Comparison of ENCODE assay signal across 11 mouse cellular contexts in the genomic region with DNA sequence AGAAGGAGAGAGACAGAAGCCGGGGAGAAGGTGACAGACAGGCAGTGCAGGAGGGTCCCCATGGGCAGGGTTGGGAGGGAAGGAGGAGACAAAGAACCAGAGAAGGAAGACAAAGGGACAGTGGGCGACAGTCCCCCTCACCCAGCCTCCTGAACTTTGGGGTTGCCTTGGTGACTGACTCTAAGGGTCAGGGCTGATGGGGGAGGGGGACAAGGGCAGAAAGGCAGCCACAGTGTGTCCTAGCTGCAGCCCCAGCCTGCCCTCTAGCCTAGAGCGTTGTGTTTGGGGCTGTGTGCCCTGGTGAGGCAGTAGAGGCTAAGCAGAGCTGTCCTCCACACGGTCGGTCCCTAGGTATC. TPM values are rescaled to one million over a fixed set of nuclear protein-coding genes. Genes with fewer than 3 reads are reported as not detected.
DNase-seq lines count a peak whose midpoint lies in the region; ATAC-seq lines count a peak whose summit lies in the region.
"Had no signal": no experiment of that assay in that cellular context is flagged by ENCODE, and none has a peak within 500 bp of the region (broad histone marks: within the 10 kb centered on the region; RNA-seq: fewer than 3 reads in every experiment).

No protein-coding gene starts in this region.

- no peak for DNase-seq in heart, adult 18-20 months
- peak; percentile 37 for DNase-seq in kidney, postnatal 14 days
- no peak for DNase-seq in thymus, adult 18-20 months
- no peak for DNase-seq in urinary bladder, adult 18-20 months (ENCODE audit: low spot score in 2 of 2)
- no peak for DNase-seq in left cerebral cortex, postnatal 25 days (ENCODE audit: low spot score in 2 of 2)
- DNase-seq: lung, adult 18-20 months had no signal

- peaks cover 19% of the 10 kb centered on the region for H3K36me3 ChIP-seq in heart, embryonic 12.5 days
- H3K36me3 ChIP-seq in embryonic facial prominence, embryonic 15.5 days, result peaks cover 25% of the 10 kb centered on the region
- H3K36me3 ChIP-seq in neural tube, embryonic 13.5 days, result peaks cover 54% of the 10 kb centered on the region

- ATAC-seq in heart, embryonic 12.5 days (ENCODE audit: insufficient number of reproducible peaks, low FRiP score), result no peak
- no peak for ATAC-seq in embryonic facial prominence, embryonic 15.5 days (ENCODE audit: insufficient number of reproducible peaks, low FRiP score, low TSS enrichment, low read depth)
- peak; percentile 20 for ATAC-seq in neural tube, embryonic 13.5 days (ENCODE audit: low read depth)

- WGBS in heart, embryonic 12.5 days, result 38% methylated on average over 5 of the region's 5 CpGs
- WGBS in embryonic facial prominence, embryonic 15.5 days, result 21% methylated on average over 5 of the region's 5 CpGs
- 8% methylated on average over 5 of the region's 5 CpGs for WGBS in neural tube, embryonic 13.5 days

- H3K9ac ChIP-seq in heart, embryonic 12.5 days, result 0 out of 2 replicates have a peak overlapping the region, but pooled peaks have one; percentile 5
- no peak overlapping the region for H3K9ac ChIP-seq in embryonic facial prominence, embryonic 15.5 days
- H3K9ac ChIP-seq in neural tube, embryonic 13.5 days, result peak overlapping the region; percentile 86

- no peak overlapping the region for H3K4me2 ChIP-seq in heart, embryonic 12.5 days
- H3K4me2 ChIP-seq in embryonic facial prominence, embryonic 15.5 days (replicated peaks), result peak overlapping the region; percentile 41; the same call in 1 of the 2 replicates
- H3K4me2 ChIP-seq in neural tube, embryonic 13.5 days, result peak overlapping the region; percentile 72

- H3K27ac ChIP-seq in heart, embryonic 12.5 days (ENCODE audit: poor library complexity, severe bottlenecking), result no peak overlapping the region
- no peak overlapping the region for H3K27ac ChIP-seq in embryonic facial prominence, embryonic 15.5 days (replicated peaks)
- H3K27ac ChIP-seq in neural tube, embryonic 13.5 days (replicated peaks), result peak overlapping the region; percentile 96

- no peak overlapping the region for H3K4me3 ChIP-seq in heart, embryonic 12.5 days
- H3K4me3 ChIP-seq in embryonic facial prominence, embryonic 15.5 days (replicated peaks), result 0 out of 2 replicates have a peak overlapping the region, but pooled peaks have one; percentile 1
- H3K4me3 ChIP-seq in neural tube, embryonic 13.5 days, result peak overlapping the region; percentile 46

- H3K27me3 ChIP-seq in heart, embryonic 12.5 days (replicated peaks), result peaks cover 35% of the 10 kb centered on the region
- H3K27me3 ChIP-seq in embryonic facial prominence, embryonic 15.5 days, result no peaks in the 10 kb centered on the region
- no peaks in the 10 kb centered on the region for H3K27me3 ChIP-seq in neural tube, embryonic 13.5 days

- intact Hi-C loops in left cerebral cortex, postnatal 25 days (cut with DNase I), result no loop called here

- H3K4me1 ChIP-seq in heart, embryonic 12.5 days (replicated peaks), result peaks cover 6% of the 10 kb centered on the region; the same call in 1 of the 2 replicates
- peaks cover 44% of the 10 kb centered on the region for H3K4me1 ChIP-seq in embryonic facial prominence, embryonic 15.5 days
- peaks cover 96% of the 10 kb centered on the region for H3K4me1 ChIP-seq in neural tube, embryonic 13.5 days (replicated peaks)

- peaks cover 21% of the 10 kb centered on the region for H3K9me3 ChIP-seq in heart, embryonic 12.5 days (replicated peaks)
- H3K9me3 ChIP-seq in embryonic facial prominence, embryonic 15.5 days (replicated peaks), result 0 out of 2 replicates have a peak, but pooled peaks cover 13% of the 10 kb centered on the region
- no peaks in the 10 kb centered on the region for H3K9me3 ChIP-seq in neural tube, embryonic 13.5 days

RNA-seq across cellular contexts. Expression of a gene that starts 5.0 kb away (rescaled TPM):
- 2.3 and 3.6 TPM in 2 replicates for polyA plus RNA-seq in heart, embryonic 12.5 days (2016; fragmentation: Nextera tagmentation; extraction: Ambion mirVana)
- 1 to 10 TPM; 5.9 to 9.5 TPM for total RNA-seq in heart, adult 18-20 months (2021)
- polyA plus RNA-seq in embryonic facial prominence, embryonic 15.5 days (2015; fragmentation: Nextera tagmentation; extraction: Ambion mirVana), result 20.1 and 20.7 TPM in 2 replicates
- 37.6 and 44.1 TPM in 2 replicates for polyA plus RNA-seq in neural tube, embryonic 13.5 days (2015; fragmentation: Nextera tagmentation; extraction: Ambion mirVana)
- 100 to 1,000 TPM; 160 to 168 TPM for total RNA-seq in left cerebral cortex, postnatal 25 days (2021)

RNA-seq across cellular contexts. Expression of a gene that starts 26.7 kb away (rescaled TPM):
- 26.4 and 27.3 TPM in 2 replicates for polyA plus RNA-seq in heart, embryonic 12.5 days (2016; fragmentation: Nextera tagmentation; extraction: Ambion mirVana)
- total RNA-seq in heart, adult 18-20 months (2021), result under 1 TPM in 1 of 2 experiments, not detected in 1; 0.33 TPM
- 41.7 TPM in 2 replicates for polyA plus RNA-seq in embryonic facial prominence, embryonic 15.5 days (2015; fragmentation: Nextera tagmentation; extraction: Ambion mirVana)
- polyA plus RNA-seq in neural tube, embryonic 13.5 days (2015; fragmentation: Nextera tagmentation; extraction: Ambion mirVana), result 10.9 and 11.9 TPM in 2 replicates
- total RNA-seq in left cerebral cortex, postnatal 25 days (2021), result 10 to 100 TPM; 12.9 to 18.6 TPM
- total RNA-seq: gastrocnemius, adult 18-20 months had no signal

RNA-seq across cellular contexts. Expression of a gene that starts 34.7 kb away (rescaled TPM):
- 95.8 and 98.1 TPM in 2 replicates for polyA plus RNA-seq in heart, embryonic 12.5 days (2016; fragmentation: Nextera tagmentation; extraction: Ambion mirVana)
- total RNA-seq in heart, adult 18-20 months (2021), result 10 to 100 TPM; 80.2 to 89.6 TPM
- 117 and 120 TPM in 2 replicates for polyA plus RNA-seq in embryonic facial prominence, embryonic 15.5 days (2015; fragmentation: Nextera tagmentation; extraction: Ambion mirVana)
- 210 and 223 TPM in 2 replicates for polyA plus RNA-seq in neural tube, embryonic 13.5 days (2015; fragmentation: Nextera tagmentation; extraction: Ambion mirVana)
- 100 to 1,000 TPM; 207 to 212 TPM for total RNA-seq in left cerebral cortex, postnatal 25 days (2021)

RNA-seq across cellular contexts. Expression of a gene that starts 45.6 kb away (rescaled TPM):
- polyA plus RNA-seq in heart, embryonic 12.5 days (2016; fragmentation: Nextera tagmentation; extraction: Ambion mirVana), result 35.1 and 39.8 TPM in 2 replicates
- total RNA-seq in heart, adult 18-20 months (2021), result 10 to 100 TPM; 49.7 to 55.1 TPM
- polyA plus RNA-seq in embryonic facial prominence, embryonic 15.5 days (2015; fragmentation: Nextera tagmentation; extraction: Ambion mirVana), result 0.12 TPM in 1 of 2 replicates, not detected in the other
- polyA plus RNA-seq in neural tube, embryonic 13.5 days (2015; fragmentation: Nextera tagmentation; extraction: Ambion mirVana), result not detected in 2 replicates
- total RNA-seq in left cerebral cortex, postnatal 25 days (2021), result under 1 TPM; 0.25 to 0.85 TPM
- total RNA-seq: gastrocnemius, adult 18-20 months had no signal
- polyA plus RNA-seq: large intestine, adult 2 months had no signal
